Mouse (Mus musculus) CH12.LX (cell line): Measurements from ENCODE around the gene Myo1h.

Experiments
- BHLHE40 ChIP-seq: IDR thresholded peaks from 2 replicates; pipeline ENCODE4 v1.6.1; 2011; ENCODE audit warnings: mild to moderate bottlenecking, low read depth, low read length, improper control_type of control experiment
- CHD2 ChIP-seq: IDR thresholded peaks from 2 replicates; pipeline ENCODE4 v1.6.1; 2011; ENCODE audit warnings: low read length, improper control_type of control experiment
- EP300 ChIP-seq: IDR thresholded peaks from 2 replicates; pipeline ENCODE4 v1.6.1; 2011; ENCODE audit warnings: low read length, improper control_type of control experiment
- JUN ChIP-seq: IDR thresholded peaks from 2 replicates; pipeline ENCODE4 v1.6.1; 2011; ENCODE audit warnings: low read depth, mild to moderate bottlenecking, low read length, improper control_type of control experiment, moderate library complexity; ENCODE audit not compliant: insufficient read depth
- JUND ChIP-seq: conservative IDR thresholded peaks from 2 replicates; pipeline ENCODE4 v1.6.1; 2011; ENCODE audit warnings: low read depth, low read length, improper control_type of control experiment
- MAFK ChIP-seq: IDR thresholded peaks from 2 replicates; pipeline ENCODE4 v1.6.1; 2011; ENCODE audit warnings: low read length, improper control_type of control experiment; ENCODE audit not compliant: insufficient replicate concordance
- POLR2A ChIP-seq: IDR thresholded peaks from 2 replicates; pipeline ENCODE4 v1.6.1; 2011; ENCODE audit warnings: low read depth, mild to moderate bottlenecking, improper control_type of control experiment, low read length
- RCOR1 ChIP-seq: conservative IDR thresholded peaks from 2 replicates; pipeline ENCODE4 v1.6.1; 2012; ENCODE audit warnings: low read depth, mild to moderate bottlenecking, inconsistent platforms, low read length, improper control_type of control experiment

DNA sequence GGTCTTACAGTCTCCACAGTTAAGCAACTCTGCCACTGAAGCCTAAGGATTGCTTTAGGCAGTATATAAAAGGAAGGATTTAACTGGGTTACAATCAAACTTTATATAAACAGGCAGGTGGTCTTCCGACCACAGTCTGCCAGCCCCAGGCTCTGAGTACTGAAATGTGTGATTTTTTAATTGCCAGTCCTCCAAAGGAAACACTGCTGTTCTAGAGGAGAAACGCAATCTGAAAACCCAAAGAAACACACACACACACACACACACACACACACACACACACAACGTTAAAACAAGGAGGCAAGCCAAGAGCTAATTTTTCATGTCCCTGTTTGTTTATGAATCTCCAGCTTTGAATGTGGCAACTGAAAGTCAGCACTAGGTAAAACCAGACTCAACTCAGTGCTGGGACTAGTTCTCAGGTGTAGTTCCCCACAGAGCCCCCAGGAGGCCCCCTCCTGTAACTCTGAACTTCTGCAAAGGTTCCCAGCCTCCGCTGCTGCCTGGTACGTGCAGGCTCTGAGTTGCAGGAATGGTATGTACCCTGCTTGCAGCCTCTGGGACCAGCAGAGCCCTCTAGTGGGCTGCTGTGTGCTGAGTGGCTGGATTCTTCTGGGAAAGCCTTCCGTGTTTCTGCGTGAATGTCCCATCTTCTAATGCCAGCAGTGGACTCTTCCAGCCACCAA, 67.4 kb downstream of the Myo1h start:
- no peak for TF ChIP-seq POLR2A
- TF ChIP-seq RCOR1, result no peak
- TF ChIP-seq MAFK, result no peak
- TF ChIP-seq CHD2, result no peak
- no peak for TF ChIP-seq EP300
- no peak for TF ChIP-seq JUN
- no peak for TF ChIP-seq JUND
- TF ChIP-seq BHLHE40, result no peak
